Mouse (Mus musculus): ENCODE data around the gene Nup160.
A peak's percentile ranks its signal among the peaks of the same experiment; 100 is the strongest.

Nup160 gene

DNA sequence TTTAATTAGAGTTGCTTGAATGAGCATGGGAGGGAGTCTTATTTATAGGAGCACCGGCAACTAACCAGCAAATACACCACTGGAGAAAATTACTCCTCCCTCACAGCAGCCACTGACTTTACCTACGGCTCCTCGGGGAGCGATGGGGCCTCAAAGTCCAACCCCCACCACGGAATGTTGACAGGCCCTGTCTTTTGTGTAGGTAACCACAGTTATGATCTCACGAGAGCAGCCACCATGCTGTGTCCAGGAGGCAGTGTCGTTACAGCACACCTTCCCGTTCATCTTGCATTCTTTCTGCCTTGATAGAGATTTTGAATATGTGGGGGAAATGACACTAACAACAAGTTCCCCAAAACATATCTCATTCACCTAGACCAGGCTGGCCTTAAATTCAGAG, at the start of gene Nup160:
Gene Nup160, plus strand, starts transcription at position 209 of the 400 bp plus-strand sequence.
- no peak for DNase-seq (ENCODE audit: low spot score)

GRCm38 (mm10) chr2:90628261-90628660, 48.8 kb upstream of the Nup160 start:
- no peak for DNase-seq (ENCODE audit: low spot score)

- no peak for DNase-seq (ENCODE audit: low spot score)
Observed at GRCm38 (mm10) chr2:90629552-90629951, 47.5 kb upstream of the Nup160 start.

DNA sequence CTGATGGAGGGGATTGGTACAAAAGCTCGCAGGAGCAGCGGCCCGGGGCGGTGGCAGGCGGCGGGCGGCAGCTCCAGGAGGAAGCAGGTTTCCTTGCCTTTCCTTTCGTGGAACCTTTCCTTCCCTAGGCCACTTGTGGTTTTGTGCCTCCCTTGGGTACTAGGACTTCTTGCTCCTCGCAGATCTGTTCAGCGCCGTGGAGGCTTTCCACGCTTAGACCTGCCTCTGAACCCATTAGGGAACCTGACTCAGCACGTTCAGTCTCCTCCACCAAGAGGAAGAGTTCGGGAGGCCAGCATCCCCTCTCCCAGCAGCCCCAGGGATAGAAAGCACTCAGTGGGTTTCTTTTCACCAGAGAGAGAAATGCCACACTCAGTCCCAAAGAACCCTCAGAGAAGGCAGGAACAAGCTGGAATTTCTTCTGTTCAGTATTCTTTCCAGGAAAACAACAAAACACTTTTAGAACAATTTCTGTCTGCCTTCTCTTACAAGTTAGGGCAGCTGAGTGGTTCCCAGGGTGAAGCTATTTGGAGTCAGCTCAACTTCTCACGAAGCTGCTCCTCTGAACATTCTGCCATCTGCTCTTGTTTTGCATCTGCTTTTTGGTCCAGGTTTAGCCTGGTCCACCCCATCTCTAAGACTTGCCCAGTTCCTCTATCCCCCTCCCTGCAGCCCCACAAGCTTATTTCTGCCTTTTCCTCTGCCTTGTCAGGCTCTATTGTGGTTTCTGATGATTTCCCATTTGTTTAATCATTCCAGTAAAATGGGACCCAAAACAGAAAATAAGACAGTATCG, 44.9 kb upstream of the Nup160 start:
- DNase-seq (ENCODE audit: low spot score): no peak

GRCm38 (mm10) chr2:90634671-90635070, 42.3 kb upstream of the Nup160 start:
- DNase-seq (ENCODE audit: low spot score): no peak

DNA sequence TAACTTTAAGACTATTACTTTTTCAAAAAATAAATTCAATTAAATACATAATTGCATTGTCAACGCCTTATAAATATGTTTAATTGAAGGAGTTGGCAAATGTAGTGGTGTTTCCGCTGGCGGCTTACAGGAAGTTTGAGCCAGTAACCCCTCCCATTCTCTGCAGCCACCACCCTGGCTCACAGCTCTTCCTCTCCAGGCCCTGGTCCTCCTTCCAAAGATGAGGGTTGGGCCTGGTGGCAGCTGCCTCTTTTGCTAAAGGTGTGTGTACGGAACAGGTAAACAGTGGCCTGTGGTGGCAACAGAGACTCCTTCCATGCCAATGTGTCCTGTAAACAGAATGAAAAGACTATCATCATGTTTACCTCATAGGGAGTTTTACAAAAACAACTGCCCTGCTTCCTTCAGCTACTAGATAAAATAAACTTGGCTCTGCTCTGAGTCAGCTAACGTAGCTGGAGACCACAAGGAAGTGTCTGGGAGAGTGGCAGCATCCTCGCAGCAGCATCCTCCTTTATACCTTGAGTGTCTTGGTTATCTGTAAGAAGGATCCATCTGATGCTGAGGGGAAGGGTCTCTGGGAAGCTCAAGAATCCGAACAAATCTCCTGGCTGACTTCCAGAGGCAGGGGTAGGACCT, 41.8 kb upstream of the Nup160 start:
- DNase-seq (ENCODE audit: low spot score): no peak

DNA sequence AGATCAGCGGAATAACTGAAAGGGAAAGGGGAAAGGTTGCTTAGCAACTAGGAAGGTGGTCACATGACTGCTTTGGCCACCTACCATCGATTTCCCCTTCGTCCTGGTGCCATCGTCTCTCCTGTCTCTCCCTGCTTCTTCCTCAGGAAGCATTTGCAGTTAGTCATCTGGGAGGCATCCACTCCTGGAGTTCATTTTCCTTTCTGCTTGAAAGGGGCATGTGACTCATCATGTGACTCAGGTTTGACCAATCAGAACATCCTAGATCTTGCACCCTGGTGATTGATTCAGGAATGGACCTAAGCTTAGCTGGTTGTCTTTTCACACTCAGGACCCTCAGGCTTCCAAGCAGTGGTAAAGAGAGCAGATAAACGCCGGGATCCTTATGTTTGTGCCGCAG, 40.2 kb upstream of the Nup160 start:
- DNase-seq (ENCODE audit: low spot score): no peak

GRCm38 (mm10) chr2:90638986-90639746, 37.8 kb upstream of the Nup160 start:
- no peak for DNase-seq (ENCODE audit: low spot score)

- DNase-seq (ENCODE audit: low spot score): no peak
Observed at GRCm38 (mm10) chr2:90639747-90640699, 37.0 kb upstream of the Nup160 start.

DNA sequence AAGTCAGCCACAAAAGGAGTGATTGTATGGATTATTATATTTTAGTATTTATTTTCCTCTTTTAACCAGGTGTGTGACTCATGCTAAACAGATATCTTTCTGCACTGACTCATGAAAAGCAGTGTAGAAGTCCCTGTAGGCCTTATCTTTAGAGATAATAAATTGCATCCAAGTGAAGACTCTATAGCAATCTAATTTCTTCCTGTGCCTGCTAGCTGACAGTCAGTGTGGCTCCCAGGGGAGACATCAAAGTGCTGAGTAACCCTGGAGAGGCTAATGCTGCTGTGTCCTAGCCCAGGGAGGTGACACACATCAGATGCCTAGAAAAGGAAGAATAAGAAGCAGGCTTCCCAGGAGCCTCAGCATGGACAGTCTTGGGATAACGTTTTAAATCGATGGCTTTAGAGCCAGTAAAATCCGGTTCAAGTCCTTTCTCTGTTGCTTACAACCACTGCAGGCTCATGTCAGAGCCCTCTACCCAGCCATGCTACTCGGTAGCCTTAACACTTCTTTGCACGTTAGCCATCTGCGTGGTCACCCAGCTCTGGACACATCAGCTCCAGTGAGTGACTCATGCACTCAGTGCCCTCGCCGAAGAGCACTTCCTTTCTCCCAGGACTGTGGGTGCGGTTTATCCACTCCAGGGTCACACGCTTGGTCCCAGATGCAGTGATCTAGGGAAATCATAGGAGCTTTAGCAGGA, 35.9 kb upstream of the Nup160 start:
- no peak for DNase-seq (ENCODE audit: low spot score)

DNA sequence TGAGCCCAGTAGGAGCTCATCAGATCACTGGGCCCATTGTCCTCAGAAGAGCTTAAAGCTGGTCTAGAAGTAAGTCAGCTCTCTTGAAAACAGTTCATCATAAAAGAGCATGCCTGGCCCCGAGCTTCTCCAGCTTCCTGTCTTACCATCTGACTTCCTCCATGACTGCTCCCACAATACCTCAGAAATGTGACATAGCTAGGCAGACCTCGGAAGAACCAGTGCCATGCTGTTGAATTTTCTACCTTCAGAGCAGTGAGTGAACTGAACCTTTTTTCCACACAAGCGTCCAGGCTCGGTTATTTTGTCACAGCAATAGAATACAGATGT, 35.3 kb upstream of the Nup160 start:
- no peak for DNase-seq (ENCODE audit: low spot score)

DNA sequence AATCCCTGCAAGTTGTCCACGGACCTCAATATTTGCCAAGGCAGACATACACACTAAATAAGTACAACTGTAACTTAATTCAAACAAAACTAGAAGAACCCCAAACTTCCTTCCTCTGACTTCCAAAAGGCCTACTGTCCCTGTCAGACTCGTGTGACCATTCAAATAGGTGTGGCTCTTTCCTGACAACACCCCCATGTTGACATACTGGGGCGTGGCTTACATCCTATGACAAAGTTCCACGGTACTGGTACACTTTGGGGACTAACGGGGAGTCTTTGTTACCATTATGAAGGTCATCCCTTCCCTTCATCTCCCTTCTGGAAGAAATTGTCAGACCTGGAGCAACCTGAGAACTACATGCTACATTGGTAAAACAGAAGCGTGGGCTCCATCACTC, 29.9 kb upstream of the Nup160 start:
- no peak for DNase-seq (ENCODE audit: low spot score)

DNA sequence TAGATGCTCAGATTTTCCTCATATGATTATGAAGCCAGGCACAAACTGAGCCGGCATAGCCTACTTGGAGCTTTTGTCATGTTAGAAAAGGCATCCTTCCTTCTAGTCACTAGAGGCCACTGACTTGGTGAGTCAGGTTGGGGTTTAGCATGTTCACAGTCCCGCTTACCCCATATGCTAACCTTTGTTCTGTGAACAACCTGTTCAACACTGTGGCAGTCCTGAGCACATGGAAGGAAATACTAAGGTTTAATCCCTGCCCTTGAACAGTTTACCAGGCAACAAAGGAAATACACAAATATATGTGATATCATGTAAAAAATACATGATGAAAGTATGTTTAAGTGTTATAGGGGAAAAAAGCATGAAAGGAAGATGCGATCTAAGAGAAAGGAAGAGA, 27.6 kb upstream of the Nup160 start:
- DNase-seq (ENCODE audit: low spot score): no peak

DNA sequence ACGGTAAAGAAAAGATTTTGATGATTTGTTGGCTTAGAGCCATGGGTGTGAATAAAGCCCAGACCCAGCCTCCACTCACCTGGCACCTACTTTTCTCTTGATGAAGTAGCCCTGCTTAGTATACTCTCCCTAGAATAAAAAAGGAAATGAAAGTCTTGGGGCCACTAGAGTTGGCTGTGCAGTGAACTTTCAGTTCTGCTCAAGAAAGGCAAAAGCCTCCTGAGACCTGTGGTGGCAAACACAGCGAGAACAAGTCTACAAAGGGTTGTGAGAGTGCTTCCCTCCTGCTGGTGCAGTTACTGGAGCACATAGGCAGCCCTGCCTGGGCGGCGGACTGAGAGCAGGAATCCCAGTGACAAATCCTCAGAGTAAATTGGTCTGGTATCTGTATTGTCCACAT, 27.1 kb upstream of the Nup160 start:
- no peak for DNase-seq (ENCODE audit: low spot score)

DNA sequence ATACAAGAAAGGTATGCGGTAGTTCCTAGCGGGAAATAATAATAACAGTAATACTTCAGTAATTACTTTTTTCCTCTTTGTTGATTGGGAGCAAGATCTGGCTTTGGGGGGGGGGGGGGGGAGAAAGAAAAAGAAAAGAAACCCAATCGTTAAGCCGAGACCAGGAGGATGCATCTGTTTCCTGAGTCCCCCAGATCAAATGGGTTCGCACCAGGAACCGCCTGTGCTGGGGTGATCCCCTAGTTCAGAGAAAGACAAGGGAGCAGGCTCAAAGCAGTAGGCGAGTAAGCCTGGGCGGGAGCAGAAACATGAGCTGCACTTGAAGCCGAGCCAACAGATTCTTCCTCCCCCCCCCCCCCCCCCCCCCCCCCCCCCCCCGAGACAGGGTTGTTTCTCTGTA, 24.9 kb upstream of the Nup160 start:
- DNase-seq (ENCODE audit: low spot score): no peak

- DNase-seq (ENCODE audit: low spot score): no peak
Observed at GRCm38 (mm10) chr2:90652993-90653392, 24.0 kb upstream of the Nup160 start.

DNA sequence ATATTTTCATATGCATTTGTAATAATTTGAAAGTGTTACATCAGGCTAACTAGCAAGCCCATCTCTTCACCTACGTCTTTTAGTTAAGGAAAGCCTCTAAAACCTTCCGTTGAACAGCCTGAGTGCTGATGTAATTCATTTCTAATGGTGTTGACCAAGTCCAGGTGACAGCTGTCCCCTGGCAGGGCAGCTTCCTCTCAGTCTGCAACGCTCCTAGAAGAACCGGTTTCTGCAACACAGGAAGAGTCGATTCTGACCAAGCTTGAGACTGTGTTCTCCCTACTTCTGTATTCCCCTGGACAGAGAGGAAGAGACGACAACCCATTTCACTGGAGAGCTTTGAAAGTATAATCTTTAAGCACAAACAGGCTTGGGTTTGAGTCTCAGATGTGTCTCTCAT, 21.6 kb upstream of the Nup160 start:
- no peak for DNase-seq (ENCODE audit: low spot score)

DNA sequence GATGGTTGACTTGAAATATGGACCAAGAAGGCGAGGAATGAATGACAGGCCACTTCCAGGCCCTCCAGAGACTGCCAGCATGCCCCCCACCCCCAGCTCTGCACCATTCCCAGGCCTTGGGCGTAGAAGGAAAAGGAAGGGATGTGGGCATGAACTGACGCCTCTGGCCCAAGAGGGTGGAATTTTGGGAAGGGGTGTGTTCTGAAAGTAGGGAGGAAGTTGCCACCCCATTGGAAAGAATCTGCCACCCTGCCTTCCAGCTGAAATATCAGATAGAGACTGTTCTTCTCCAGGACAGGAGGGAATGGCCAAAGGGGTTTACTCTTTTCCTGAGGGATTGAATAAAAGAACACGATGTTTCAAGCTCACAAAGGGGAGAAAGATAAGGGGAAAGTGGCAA, 18.4 kb upstream of the Nup160 start:
- DNase-seq (ENCODE audit: low spot score): no peak

- no peak for DNase-seq (ENCODE audit: low spot score)
Observed at GRCm38 (mm10) chr2:90659016-90659415, 18.0 kb upstream of the Nup160 start.

DNA sequence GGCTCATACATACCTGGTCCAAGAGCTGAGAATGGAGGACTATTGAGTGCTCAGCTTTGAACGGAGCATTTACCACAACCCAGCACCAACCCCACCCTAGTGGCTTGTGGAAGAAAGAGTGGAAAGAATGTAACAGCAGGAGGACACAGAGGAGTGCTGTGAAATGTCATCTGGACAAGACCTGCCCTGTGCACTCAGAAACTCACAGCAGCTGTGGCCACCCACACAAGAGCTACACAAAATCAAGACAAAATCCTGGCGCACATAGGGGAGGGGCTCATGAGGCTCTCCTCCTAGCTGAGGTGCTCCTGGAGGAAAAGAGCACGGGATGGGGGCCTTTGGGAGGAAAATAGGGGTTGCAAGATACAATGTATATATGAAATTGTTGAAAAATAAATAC, 17.4 kb upstream of the Nup160 start:
- no peak for DNase-seq (ENCODE audit: low spot score)

- DNase-seq (ENCODE audit: low spot score): peak; percentile 29
Observed at GRCm38 (mm10) chr2:90660947-90661346, 16.1 kb upstream of the Nup160 start.
